Mouse (Mus musculus) kidney, postnatal 36 days (tissue): ENCODE measurements around the gene Rnf19b.

Experiments
- DNase-seq, 2 experiments: peaks; one replicate each; pipeline ENCODE4 v3.0.0; 2021 to 2022; ENCODE audit warnings: mixed read lengths in 2 of 2

Rnf19b gene

GRCm38 (mm10) chr4:129120520-129121445 lies 62.7 kb downstream of the Rnf19b start:
- DNase-seq, result peak; percentile 57 to 83

DNA sequence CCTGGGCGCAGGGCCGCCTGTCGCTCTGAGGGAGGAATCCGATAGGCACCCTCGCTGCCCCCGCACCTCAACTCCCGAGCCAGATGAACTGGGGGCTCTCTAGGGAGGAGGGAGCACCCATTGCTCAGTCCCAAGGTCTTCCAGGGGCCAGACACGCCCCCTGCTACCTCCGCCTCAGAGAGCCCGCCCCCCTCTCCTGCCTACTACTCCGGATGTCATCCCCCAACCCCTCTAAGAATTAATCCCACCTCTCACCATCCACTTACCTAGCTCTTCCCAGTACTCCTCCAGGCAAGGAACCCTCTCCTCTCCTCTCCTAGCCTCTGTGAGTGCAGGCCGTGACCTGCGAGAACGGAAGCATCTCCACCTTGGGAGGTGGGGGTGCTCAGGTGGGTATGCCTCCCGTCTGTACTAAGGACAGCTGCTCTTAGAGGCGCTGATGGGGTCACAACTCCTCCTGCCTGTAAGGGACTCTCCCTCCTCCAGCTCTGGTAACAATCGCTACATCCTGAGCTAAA lies 63.6 kb downstream of the Rnf19b start, which contains the start of gene Hpca:
Gene Hpca (minus strand): TSS at position 468 of the 518 bp plus-strand sequence.
- no peak for DNase-seq

DNA sequence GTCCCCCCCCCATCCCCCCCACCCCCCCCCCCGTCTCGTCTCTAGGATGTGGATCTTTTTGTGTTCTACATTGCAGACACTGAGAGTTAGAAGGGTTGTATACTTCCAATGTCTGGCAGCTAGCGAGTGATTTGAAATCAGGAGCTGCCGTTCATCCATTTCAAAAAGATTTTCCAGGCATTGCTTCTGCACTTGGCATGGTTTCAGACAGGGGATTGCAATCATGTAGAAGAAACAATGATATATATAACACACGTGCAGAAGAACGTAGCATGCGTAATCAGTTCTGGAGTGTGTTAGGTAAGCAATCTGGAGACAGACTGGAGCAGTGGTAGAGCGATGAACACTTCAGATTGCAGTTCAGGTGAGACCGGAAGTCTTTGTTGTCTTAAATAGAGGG lies 64.0 kb downstream of the Rnf19b start:
- DNase-seq, result no peak

GRCm38 (mm10) chr4:129122719-129123118 lies 64.6 kb downstream of the Rnf19b start:
- DNase-seq, result no peak

GRCm38 (mm10) chr4:129124652-129125146 lies 66.6 kb downstream of the Rnf19b start:
- no peak for DNase-seq

DNA sequence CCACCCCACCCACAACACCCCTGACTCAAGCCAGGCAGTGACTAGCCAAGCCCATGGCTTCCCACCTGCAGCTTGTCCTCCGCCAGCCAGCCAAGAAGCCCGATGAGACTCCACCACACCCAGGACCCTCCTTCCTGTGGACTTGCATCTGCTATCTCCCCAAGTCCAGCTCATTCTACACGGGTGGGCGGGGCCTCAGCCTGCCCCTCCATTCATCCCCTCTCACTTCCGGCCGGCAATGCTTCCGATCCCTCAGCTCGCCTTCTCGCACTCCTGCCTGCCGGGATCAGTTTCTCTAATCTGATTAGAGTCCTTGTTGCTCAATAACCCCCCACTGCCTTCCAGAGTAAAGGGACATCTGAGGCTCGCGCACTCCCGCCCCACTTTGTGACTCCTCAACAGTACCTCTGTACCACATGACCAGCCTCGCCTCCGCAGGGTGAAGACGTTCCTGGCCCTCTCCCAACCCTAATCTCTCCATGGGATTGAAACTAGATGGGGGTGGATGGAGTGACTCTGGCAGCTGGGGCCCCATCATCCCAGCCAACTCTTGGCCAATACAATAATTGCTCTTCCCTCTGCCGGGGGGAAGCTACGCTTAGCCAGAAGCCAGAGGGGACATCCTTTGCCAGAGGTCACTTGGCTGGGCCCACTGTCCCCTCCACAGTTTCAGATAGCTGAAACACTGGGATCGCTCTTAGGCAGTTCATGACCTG lies 67.8 kb downstream of the Rnf19b start:
- peak in 1 of 2 experiments; percentile 26 for DNase-seq

DNA sequence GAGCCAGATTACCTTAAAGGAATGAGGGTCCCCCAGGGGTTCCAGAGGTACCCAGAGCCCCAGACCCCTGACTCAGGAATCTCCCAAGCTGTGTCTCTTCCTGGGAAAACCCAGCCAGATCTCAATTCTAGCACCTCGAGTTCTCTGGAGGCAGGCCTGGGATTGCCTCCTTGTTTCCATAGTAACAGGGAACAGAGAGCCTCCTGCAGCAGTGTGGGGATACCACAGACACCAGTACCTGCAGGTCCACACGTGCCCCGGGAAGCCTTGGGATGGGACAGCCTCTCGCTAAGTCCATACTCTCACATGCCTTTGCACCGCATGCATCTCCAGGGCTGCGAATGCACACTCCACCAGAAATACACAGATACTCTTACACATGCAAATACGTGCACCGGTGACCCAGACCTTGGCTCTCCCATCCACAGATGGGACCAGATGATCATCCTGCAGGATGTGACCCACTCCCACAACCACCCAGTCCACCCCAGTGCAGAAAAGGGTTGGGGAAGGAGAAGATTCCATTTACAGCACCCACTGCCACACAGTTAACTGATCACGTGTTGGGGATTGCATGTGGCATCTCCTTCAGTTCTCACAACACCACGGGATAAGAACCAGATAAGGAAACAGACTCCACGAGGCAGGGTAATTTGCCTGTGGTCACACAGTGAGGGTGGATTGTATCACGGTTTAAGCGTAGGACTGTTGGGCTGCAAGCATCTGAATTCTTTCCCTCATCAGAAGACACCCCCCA lies 70.7 kb downstream of the Rnf19b start:
- DNase-seq, result no peak

DNA sequence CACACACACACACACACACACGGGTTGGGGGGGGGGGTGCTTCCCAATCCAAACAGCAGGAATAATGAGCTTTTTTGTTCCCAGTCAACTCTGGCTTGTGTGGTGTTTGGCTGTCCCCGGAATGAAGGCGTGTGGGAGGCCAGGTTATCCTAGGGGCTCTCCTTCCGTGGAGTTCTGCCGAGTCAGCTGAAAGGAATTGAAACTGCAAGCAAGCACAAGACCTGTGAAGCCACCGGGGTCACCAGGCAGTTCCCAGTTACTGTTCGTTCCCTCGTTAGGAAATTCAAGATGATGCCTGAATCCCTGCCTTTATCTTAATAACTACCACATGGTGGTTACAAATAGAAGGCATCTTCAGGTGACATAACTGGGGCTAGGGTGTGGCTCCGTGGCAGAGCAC lies 71.3 kb downstream of the Rnf19b start:
- DNase-seq, result no peak

DNA sequence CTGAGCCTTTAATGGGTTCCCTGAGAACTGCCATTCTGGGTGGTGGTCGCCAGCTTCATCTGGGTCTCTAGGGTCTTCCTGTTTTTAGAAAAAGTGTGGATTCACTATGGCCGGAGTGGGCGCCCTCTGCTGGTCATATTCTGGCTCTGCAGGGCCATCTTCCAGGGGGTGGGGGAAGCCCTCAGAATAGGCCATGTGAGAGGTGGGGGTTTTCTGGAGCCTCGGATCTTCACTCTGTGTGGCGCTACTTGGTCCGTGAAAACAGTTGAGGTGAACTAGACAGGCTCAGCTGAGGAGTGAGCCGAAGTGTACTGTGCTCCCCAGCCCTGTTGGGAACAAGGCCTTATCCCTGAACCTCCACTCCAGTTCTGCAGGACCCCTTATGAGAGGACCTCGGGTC lies 72.1 kb downstream of the Rnf19b start:
- peak in 1 of 2 experiments; percentile 63 for DNase-seq

DNA sequence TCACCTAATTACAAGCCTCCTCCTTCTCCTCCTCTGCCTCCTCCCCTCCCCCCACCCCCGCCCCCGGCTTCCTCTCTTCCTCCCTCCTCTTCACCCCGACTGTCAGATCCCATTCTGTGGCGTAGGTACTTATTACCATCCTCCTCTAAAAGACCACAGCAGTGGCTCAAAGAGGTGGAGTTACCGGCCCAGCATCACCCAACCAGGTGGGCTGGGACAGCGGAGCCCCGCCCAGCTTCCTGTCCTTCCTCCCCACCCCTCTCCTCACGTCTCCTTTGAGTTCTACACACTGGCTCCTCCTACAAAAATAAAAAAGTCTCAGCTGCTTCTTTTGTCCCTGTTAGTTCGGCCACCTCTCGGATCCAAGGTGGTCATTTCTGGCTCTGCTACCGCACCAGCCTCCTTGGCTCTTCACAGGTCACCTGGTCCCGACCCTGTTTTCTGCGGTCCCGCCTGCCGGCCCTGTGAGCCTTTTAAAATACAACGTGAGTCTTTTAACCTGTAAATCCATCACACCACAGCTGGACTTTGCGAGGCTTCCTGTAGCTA lies 72.8 kb downstream of the Rnf19b start:
- peak; percentile 46 to 54 for DNase-seq

DNA sequence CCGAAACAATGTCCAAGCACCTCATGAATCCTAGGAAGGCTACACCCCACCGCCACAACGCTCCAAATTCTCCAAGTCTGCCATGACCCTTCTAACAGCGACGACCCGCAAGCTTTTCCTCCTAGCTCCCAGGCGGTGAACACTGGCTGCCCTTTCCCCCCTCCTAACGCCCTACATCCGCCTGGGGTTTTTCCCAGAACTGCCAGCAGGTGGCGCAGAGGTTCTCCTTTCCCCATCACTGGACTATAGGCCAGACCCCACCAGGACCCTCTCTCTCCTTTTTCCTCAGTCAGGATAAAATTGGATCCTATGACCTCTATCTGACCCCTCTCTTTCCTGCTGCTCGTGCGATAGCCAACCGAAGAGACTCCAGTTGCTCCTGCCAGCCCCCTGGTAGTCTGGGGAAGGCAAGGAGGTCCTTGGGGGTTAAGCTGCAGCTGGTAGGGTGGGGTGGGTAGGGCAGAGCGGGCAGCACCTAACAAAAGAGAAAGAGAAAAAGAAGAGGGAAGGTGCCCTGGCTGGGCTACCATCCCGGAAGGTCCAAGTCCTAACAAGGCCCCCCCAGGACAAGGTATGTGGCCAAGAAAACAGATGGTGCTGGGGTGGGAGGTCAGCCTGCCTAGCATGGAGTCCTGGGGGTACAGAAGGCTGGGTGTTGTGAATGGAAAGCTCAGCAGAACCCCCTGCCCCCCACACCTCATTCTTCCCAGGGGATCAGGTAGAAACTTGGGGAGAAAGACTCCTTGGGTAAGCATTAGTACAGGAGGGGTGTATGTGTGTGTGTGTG lies 76.9 kb downstream of the Rnf19b start:
- peak; percentile 75 to 88 for DNase-seq
